Mouse (Mus musculus) heart, embryonic 16.5 days (tissue): ENCODE measurements around the gene Gadd45g. TPM values are rescaled to one million over a fixed set of nuclear protein-coding genes. Genes with fewer than 3 reads are reported as not detected.

Source experiments
- ATAC-seq: fragments of 200-750 bp; cut with Nextera tagmentation; replicated peaks from 2 replicates; pipeline ENCODE4 v1.8.0; 2017; ENCODE audit warnings: moderate number of reproducible peaks; ENCODE audit not compliant: insufficient read depth, low FRiP score; ENCODE audit errors: extremely low read depth
- H3K27ac ChIP-seq: fragments of 300-500 bp; sonication (generic); 2 replicates; pipeline ENCODE4 v1.5.1; 2014; ENCODE audit warnings: mild to moderate bottlenecking, low read length, control low read depth, moderate library complexity
- H3K27me3 ChIP-seq: fragments of 300-500 bp; sonication (generic); 2 replicates; pipeline ENCODE4 v1.6.1; 2014; ENCODE audit warnings: low read length, mixed read lengths; ENCODE audit not compliant: control insufficient read depth, insufficient read depth
- H3K36me3 ChIP-seq: fragments of 300-500 bp; sonication (generic); 2 replicates; pipeline ENCODE4 v1.6.1; 2014; ENCODE audit not compliant: control insufficient read depth, insufficient read depth
- H3K4me1 ChIP-seq: fragments of 300-500 bp; sonication (generic); 2 replicates; pipeline ENCODE4 v1.6.1; 2014; ENCODE audit warnings: low read length, mixed read lengths; ENCODE audit not compliant: control insufficient read depth, insufficient read depth
- H3K4me2 ChIP-seq: fragments of 300-500 bp; sonication (generic); 2 replicates; pipeline ENCODE4 v1.6.1; 2014; ENCODE audit warnings: low read depth, mild to moderate bottlenecking, control low read depth, low read length
- H3K4me3 ChIP-seq: fragments of 300-500 bp; sonication (generic); 2 replicates; pipeline ENCODE4 v1.5.1; 2014; ENCODE audit warnings: mild to moderate bottlenecking, control low read depth, low read length
- H3K9ac ChIP-seq: fragments of 300-500 bp; sonication (generic); 2 replicates; pipeline ENCODE4 v1.6.1; 2014; ENCODE audit warnings: low read length, control low read depth
- H3K9me3 ChIP-seq: fragments of 300-500 bp; sonication (generic); replicated peaks from 2 replicates; pipeline ENCODE4 v1.6.1; 2016; ENCODE audit warnings: low read length; ENCODE audit not compliant: control insufficient read depth
- WGBS: fragments of 180-500 bp; shearing (Covaris S2); extraction: QIAGEN DNeasy Blood & Tissue Kit; methylation state at CpG from one replicate; pipeline ENCODE4 v1.1.7; 2014; 5-methylcytosine and 5-hydroxymethylcytosine counted together
- polyA plus RNA-seq: library from polyadenylated mRNA; unstranded; fragments of >200 nt; fragmentation: Nextera tagmentation; extraction: Ambion mirVana; gene quantifications from 2 replicates; pipeline ENCODE4 v1.2.1, GENCODE M21; 2015

Gadd45g gene
- polyA plus RNA-seq, 1 experiment from 2014 or later: 43.1 TPM

DNA sequence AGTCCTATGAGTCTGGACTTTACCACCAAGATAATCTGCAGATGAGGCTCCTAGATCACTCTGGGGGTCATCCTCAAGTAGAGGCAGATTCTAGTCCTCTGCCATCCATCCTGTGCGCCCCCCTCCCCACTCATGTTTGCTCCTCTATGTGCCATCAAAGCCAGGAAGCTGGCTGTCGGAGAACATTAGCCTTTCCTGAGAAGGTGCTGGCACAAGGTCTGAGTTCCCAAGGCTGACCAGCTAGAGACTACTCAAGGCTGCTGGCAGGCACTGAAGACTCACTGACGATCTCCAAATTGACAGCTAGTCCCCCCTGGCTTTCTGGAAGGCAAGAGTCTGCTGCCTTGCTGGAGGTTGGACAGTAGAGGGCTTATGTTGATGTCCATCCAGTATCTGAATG is 35.7 kb downstream of the Gadd45g start:
- ATAC-seq: no peak
- Histone ChIP-seq H3K36me3 (no peaks in the 10 kb centered on the region), H3K4me2 (no peak overlapping the region), H3K27me3 (no peaks in the 10 kb centered on the region), H3K4me3 (no peak overlapping the region), H3K27ac (peak overlapping the region; percentile 83), H3K9ac (no peak overlapping the region), H3K9me3 (no peaks in the 10 kb centered on the region), H3K4me1 (peaks cover 58% of the 10 kb centered on the region)
- WGBS: 71% methylated on average over 3 of the region's 3 CpGs

DNA sequence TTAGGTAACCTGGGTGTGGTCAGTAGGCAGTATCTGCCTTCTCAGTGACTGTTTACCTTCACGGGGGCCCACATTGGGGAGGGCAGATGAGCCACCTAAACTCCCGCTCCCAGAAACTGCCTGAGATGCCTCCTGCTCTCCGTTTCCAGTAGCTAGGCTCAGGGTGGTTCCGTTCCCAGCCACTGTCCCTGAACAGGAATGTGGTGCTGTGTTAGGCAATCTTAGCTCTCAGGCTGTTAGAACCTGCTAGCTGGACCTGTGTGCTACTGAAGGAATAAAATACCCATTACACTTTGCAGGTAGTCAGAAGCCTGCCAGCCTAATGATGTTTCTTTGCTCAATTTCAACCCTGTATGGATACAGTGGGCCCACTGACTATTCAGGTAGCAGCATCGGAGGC is 37.8 kb downstream of the Gadd45g start:
- no peak overlapping the region for H3K4me3 ChIP-seq
- 0 out of 2 replicates have a peak overlapping the region, but pooled peaks have one; percentile 21 for H3K27ac ChIP-seq
- ATAC-seq: no peak
- WGBS: 52% methylated on average over 5 of the region's 5 CpGs
- H3K27me3 ChIP-seq: no peaks in the 10 kb centered on the region
- no peaks in the 10 kb centered on the region for H3K36me3 ChIP-seq
- H3K4me1 ChIP-seq: peaks cover 50% of the 10 kb centered on the region
- H3K9me3 ChIP-seq: no peaks in the 10 kb centered on the region
- H3K4me2 ChIP-seq: no peak overlapping the region
- H3K9ac ChIP-seq: peak overlapping the region; percentile 8; the same call in 1 of the 2 replicates

DNA sequence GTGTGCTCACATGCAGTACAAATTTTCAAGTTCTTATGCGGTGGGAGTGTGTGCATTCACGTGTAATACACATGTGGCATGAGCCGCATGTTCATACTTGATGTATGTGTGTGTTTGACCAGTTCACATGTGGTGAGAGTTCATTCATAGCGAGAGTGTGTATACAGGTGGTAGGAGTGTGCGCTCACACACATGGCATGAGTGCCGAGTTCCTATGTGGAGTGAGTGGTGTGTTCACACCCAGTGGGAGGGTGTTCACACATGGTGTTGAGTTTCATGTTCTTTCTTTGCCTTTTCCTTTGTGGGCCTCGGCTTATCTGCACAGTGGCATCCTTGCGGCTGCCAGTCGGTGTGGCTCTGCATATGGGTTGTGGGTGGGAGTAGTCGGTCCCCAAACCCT is 39.1 kb downstream of the Gadd45g start:
- WGBS: 77% methylated on average over 10 of the region's 10 CpGs
- peaks cover 44% of the 10 kb centered on the region for H3K4me1 ChIP-seq
- ATAC-seq: no peak; the same call in 1 of the 2 replicates
- no peaks in the 10 kb centered on the region for H3K9me3 ChIP-seq
- H3K4me3 ChIP-seq: no peak overlapping the region
- no peaks in the 10 kb centered on the region for H3K36me3 ChIP-seq
- no peak overlapping the region for H3K4me2 ChIP-seq
- peak overlapping the region; percentile 62; the same call in 1 of the 2 replicates for H3K27ac ChIP-seq
- H3K27me3 ChIP-seq: no peaks in the 10 kb centered on the region
- H3K9ac ChIP-seq: no peak overlapping the region

DNA sequence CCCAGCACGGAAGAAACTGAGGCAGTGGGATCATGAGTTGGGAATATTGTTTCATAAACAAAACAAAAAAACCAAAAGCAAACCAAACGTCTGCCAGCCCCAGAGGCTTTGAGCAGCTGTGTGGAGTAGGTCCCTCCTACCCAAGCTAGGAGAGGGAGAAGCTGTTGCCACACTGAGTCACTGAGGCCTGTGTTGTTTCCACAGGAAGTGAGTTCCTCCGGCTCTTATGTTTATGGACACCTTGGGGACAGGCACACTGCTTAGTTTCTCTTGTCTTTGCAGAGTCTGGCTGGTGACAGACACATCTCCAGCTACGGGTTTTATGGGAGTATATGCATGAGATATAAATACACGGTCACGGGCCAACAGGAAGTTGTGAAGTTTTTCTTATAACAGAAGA is 39.6 kb downstream of the Gadd45g start:
- Histone ChIP-seq H3K27me3 (no peaks in the 10 kb centered on the region), H3K9ac (no peak overlapping the region), H3K27ac (peak overlapping the region; percentile 62), H3K36me3 (no peaks in the 10 kb centered on the region), H3K4me1 (peaks cover 39% of the 10 kb centered on the region), H3K4me2 (no peak overlapping the region), H3K4me3 (no peak overlapping the region), H3K9me3 (no peaks in the 10 kb centered on the region)
- peak; percentile 31; the same call in 1 of the 2 replicates for ATAC-seq
- 33% methylated on average over 6 of the region's 6 CpGs for WGBS

DNA sequence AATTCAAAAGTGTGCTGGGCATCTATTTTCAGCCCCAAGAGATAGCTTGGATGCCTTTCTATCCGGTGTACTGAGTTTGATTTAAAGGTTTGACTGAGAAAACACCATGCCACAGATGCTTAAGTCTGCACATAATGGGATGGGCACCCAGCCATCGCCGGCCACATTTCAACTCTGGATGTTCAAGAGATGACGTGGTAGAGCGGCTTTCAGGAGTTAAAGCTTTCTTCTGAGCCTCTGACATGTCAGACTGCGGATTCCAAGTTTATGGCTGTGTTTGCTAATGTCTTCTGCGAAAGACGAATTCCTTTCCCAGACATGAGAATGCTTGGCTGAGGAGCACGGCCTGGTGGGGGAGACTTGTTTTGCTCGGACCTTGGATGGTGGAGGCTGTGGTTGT is 40.2 kb downstream of the Gadd45g start:
- Histone ChIP-seq H3K4me1 (peaks cover 32% of the 10 kb centered on the region), H3K36me3 (no peaks in the 10 kb centered on the region), H3K9ac (no peak overlapping the region), H3K27me3 (no peaks in the 10 kb centered on the region), H3K27ac (peak overlapping the region; percentile 62), H3K4me2 (no peak overlapping the region), H3K9me3 (no peaks in the 10 kb centered on the region), H3K4me3 (no peak overlapping the region)
- ATAC-seq: 0 out of 2 replicates have a peak, but pooled peaks have one; percentile 50
- 36% methylated on average over 10 of the region's 10 CpGs for WGBS

- H3K9ac ChIP-seq: no peak overlapping the region
- H3K9me3 ChIP-seq: no peaks in the 10 kb centered on the region
- no peaks in the 10 kb centered on the region for H3K27me3 ChIP-seq
- no peak overlapping the region for H3K27ac ChIP-seq
- H3K36me3 ChIP-seq: no peaks in the 10 kb centered on the region
- H3K4me1 ChIP-seq: peaks cover 29% of the 10 kb centered on the region
- ATAC-seq: no peak
- 81% methylated on average over 2 of the region's 2 CpGs for WGBS
- no peak overlapping the region for H3K4me2 ChIP-seq
- H3K4me3 ChIP-seq: no peak overlapping the region
Observed at GRCm38 (mm10) chr13:51888426-51888825, 41.9 kb downstream of the Gadd45g start.

DNA sequence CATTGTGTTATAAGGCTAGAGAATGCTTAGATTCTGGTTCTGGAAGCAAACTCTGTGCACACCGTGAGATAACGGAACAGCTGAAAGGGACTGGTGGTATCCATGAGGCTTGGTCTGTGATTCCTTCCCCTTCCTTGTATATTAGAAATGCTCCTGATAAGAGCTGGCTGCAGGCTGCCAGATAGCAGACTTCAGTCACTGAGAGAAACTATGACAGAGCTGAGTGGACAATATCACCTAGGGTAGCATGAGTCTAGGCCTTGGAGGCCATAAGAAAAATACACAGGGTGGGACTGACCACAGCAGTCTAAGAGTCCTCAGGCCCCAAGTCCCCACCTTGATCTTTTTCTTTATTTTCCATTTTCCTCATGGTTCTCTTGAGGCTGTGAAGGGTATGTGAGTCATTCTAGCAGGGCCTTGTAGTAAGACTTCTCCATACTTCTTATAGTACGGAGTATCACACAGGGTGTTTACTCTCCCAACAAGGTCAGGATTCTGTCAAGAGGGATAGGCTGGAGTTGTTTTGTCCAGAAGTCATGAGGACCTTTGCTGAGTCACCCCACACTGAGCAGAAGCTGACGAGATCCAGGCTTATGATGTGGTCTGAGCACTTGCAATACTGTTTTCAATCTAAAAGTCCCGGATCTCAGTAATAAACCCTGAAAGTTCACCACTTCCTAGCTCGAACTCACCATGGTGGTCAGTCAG is 45.5 kb downstream of the Gadd45g start:
- Histone ChIP-seq H3K9ac (no peak overlapping the region), H3K27me3 (no peaks in the 10 kb centered on the region), H3K4me3 (no peak overlapping the region), H3K9me3 (peaks cover 4% of the 10 kb centered on the region; the same call in 1 of the 2 replicates), H3K36me3 (no peaks in the 10 kb centered on the region), H3K4me1 (peaks cover 5% of the 10 kb centered on the region), H3K4me2 (no peak overlapping the region), H3K27ac (no peak overlapping the region)
- WGBS: 72% methylated on average over 6 of the region's 6 CpGs
- no peak for ATAC-seq

DNA sequence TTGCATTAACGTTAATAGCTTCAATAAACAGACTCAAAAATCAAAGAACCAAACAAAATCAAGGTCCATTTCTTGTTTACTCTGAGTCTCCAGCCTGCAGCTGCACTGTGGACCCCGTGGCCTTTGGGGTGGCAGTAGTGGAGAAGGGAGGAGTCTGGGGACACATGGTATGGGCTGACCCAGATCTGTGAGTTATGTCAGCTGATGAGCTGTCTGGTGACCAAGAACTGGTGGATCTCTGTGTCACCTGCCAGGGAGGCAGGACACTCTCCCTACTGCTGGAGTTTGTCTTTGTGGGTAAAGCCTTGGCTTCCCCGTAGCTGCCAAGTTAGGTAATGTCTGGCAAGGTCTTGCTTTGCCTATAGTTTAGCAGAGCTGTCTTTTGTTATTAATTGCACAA is 51.1 kb downstream of the Gadd45g start:
- 76% methylated on average over 3 of the region's 3 CpGs for WGBS
- Histone ChIP-seq H3K9ac (no peak overlapping the region), H3K9me3 (peaks cover 4% of the 10 kb centered on the region; the same call in 1 of the 2 replicates), H3K27me3 (no peaks in the 10 kb centered on the region), H3K4me2 (no peak overlapping the region), H3K27ac (no peak overlapping the region), H3K4me1 (peaks cover 12% of the 10 kb centered on the region), H3K4me3 (no peak overlapping the region), H3K36me3 (no peaks in the 10 kb centered on the region)
- no peak for ATAC-seq
